Mouse (Mus musculus): ENCODE data around the gene Ccdc28b. TPM values are rescaled to one million over a fixed set of nuclear protein-coding genes. Genes with fewer than 3 reads are reported as not detected.

Ccdc28b gene
- total RNA-seq, 2 experiments from 2014 or later = 70.3 to 79.8 TPM

DNA sequence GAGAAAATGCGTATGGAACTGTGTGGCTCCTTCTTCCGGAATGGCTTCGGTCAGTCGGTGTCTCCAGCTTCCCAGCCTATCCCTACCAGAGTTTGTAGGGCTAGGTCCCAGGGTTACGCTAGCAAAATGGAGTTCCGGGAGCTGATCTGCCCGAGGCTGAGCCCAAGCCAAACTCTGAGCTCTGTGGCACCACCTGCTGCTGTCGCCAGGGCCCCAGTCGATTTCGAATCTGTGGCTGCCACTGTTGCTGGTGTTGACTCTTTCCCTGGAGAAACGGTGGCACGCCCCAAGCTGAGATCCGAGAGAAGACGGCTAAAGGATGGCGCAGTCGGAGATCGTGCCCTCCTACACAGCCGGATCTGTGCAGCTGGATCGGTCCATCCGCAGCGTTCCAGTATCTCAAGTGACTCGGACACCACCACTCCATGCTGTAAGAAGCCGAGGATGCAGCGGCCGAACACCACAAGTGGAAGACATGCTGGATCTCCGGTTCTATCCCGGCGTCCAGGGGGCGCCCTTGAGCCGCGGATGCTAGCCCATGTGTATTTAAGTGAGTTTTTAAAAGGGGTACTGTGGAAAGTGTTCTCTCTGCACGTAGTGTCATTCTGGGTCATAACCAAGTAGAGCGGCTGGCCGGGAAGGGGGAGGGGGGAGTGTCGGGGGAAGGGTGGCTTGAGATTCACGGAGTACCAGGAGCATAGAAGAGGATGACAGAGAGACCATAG is 38.7 kb downstream of the Ccdc28b start:
- DNase-seq = peak; percentile 79 to 81

GRCm38 (mm10) chr4:129584370-129584769 is 39.4 kb downstream of the Ccdc28b start:
- no peak for DNase-seq

- DNase-seq = no peak
Measured at GRCm38 (mm10) chr4:129582251-129582650, 41.5 kb downstream of the Ccdc28b start.

DNA sequence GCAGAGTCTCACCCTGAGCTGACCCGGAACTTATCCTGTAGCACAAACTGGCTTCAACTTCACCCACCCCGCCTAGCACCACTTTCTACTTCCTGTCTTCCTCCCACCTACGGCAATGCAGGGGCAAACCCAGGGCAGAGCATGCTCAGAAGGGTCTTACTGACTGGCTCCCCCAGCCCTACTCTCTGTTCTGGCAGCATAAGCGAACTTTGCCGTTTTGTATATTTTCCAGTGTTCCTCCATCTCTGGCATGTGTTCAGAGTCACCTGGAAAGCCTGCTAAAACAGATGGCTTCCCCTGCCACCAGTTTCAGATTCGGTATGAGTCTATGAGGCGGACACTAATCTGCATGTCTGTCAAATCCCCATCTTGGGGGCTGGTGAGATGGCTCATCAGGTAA is 43.4 kb downstream of the Ccdc28b start:
- DNase-seq = no peak

DNA sequence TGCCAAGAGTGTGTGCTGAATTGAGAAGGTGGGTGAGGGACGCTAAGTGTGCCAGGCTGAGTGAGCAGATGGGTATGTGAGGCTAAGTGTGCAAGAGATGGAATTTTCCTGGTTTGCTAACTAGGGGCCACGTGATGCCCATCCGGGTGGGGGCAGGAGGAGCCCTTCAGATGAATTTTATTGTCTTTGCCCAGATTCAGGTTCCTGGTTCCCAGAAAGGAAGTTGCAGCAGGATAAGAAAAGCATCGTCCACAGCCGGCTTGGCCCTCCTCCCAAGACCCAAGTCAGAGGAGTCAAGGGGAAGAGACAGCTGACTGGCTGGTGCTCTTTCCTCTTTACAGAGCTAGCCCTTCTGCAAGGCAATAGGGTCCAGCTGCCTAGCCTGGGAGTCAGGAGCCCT is 45.3 kb downstream of the Ccdc28b start, which contains the start of gene Fam167b:
Gene Fam167b, minus strand, starts transcription at position 84 of the 400 bp plus-strand sequence.
- no peak for DNase-seq

GRCm38 (mm10) chr4:129577688-129578087 is 46.1 kb downstream of the Ccdc28b start:
- DNase-seq = no peak

- DNase-seq = peak; percentile 51 to 55
Measured at GRCm38 (mm10) chr4:129576863-129577491, 46.8 kb downstream of the Ccdc28b start.

GRCm38 (mm10) chr4:129575171-129575844 is 48.4 kb downstream of the Ccdc28b start:
- no peak for DNase-seq

- DNase-seq = no peak
Measured at GRCm38 (mm10) chr4:129573430-129573829, 50.3 kb downstream of the Ccdc28b start, which contains the start of gene Lck. Gene Lck, minus strand, starts transcription at chr4:129573641.

DNA sequence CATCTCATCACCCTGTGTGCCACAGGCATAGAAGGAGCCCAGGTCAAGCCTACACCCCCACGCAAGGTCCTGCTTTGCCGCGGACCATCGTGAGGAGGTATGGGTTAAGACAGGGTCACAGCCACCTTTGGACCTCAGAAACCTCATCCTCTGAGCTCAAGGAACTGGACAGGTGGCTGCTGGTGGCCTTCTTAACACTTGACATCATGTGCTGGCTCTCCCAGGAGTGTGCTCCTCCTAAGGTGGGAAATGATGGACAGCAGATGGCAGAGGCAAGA is 50.7 kb downstream of the Ccdc28b start:
- DNase-seq = no peak

DNA sequence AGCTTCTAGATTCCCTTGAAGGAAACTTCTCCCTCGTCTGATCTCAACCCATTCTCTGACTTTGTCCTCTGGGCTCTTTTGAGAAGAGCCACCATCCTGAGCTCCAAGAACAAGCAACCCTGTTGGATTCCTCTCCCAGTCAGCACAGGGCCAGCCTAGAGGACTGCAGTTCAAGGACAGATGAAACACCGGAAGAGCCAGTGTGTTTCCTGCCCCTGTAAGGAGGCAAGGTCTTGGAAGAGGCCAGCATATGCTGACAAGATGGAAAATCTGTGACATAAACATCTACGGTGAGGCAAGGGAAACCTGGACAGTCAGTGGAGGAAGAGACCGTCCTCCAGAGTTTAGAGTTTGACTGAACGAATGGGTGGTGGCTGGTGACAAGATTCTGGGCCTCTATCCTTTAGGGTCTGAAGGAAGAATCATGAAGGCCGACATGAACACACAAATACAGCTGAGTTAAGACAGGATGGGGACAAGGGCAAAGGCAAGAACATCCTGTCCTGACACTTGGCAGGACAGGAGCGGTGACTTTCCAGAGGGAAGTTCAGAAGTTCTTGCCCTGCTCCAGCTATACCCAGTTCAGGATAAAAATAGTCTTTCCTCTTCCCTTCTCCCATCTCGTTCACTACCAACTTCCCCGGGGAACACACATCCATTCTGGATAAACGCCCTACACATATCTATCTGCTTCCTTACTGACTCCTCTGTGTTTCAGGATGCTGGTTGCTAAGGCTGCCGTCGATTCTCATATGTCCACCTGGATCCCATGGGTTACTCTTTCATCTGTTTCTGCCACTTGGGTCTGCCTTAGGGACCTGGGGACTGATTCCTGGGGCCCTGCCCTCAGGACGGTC is 51.3 kb downstream of the Ccdc28b start:
- DNase-seq = no peak

- no peak for DNase-seq
Measured at GRCm38 (mm10) chr4:129571551-129572084, 52.1 kb downstream of the Ccdc28b start.

- no peak for DNase-seq
Measured at GRCm38 (mm10) chr4:129570028-129570427, 53.7 kb downstream of the Ccdc28b start.

Other genes with a start within 250 kb of the Ccdc28b start
- gene Zbtb8a, start 245.8 kb downstream of the Ccdc28b start, total RNA-seq (2021) = 1 to 10 TPM; 3.0 to 4.1 TPM
- gene Zbtb8b, start 183.1 kb downstream of the Ccdc28b start, total RNA-seq (2021) = 1 to 10 TPM; 3.6 to 4.6 TPM
- 10 to 100 TPM; 53.4 to 54.5 TPM for gene Bsdc1, start 162.4 kb downstream of the Ccdc28b start, total RNA-seq (2021)
- not detected for gene Tssk3, start 132.9 kb downstream of the Ccdc28b start, total RNA-seq (2021)
- not detected for gene Fam229a, start 132.8 kb downstream of the Ccdc28b start, total RNA-seq (2021)
- 100 to 1,000 TPM; 105 to 115 TPM for gene Marcksl1, start 110.4 kb downstream of the Ccdc28b start, total RNA-seq (2021)
- 10 to 100 TPM; 45.2 to 55.8 TPM for gene Hdac1, start 81.2 kb downstream of the Ccdc28b start, total RNA-seq (2021)
- gene Lck, start 50.3 kb downstream of the Ccdc28b start, total RNA-seq (2021) = 1 to 10 TPM; 2.7 to 2.8 TPM
- gene Fam167b, start 45.4 kb downstream of the Ccdc28b start, total RNA-seq (2021) = under 1 TPM in 1 of 2 experiments, not detected in 1; 0.65 TPM
- 100 to 1,000 TPM; 121 to 122 TPM for gene Eif3i, start 23.3 kb downstream of the Ccdc28b start, total RNA-seq (2021)
- gene Tmem234, start 23.3 kb downstream of the Ccdc28b start, total RNA-seq (2021) = 10 to 100 TPM; 79.1 to 81.4 TPM
- gene Dcdc2b, start 9.7 kb downstream of the Ccdc28b start, total RNA-seq (2021) = 1 to 10 TPM; 6.0 to 7.7 TPM
- 10 to 100 TPM; 35.3 to 40.6 TPM for gene Iqcc, start 4.8 kb downstream of the Ccdc28b start, total RNA-seq (2021)
- 10 to 100 TPM; 46.1 to 54.7 TPM for gene Txlna, start 17.1 kb upstream of the Ccdc28b start, total RNA-seq (2021)
- gene Kpna6, start 48.8 kb upstream of the Ccdc28b start, total RNA-seq (2021) = 10 to 100 TPM; 90.7 to 92.5 TPM
- 10 to 100 TPM; 11.5 to 15.8 TPM for gene Tmem39b, start 72.9 kb upstream of the Ccdc28b start, total RNA-seq (2021)
- gene Khdrbs1, start 118.4 kb upstream of the Ccdc28b start, total RNA-seq (2021) = 10 to 100 TPM; 88.4 to 90.0 TPM
- 100 to 1,000 TPM; 139 to 141 TPM for gene Ptp4a2, start 187.3 kb upstream of the Ccdc28b start, total RNA-seq (2021)